ENCODE assay signal across 9 mouse cellular contexts in genomic region chr11:89165278-89165677, GRCm38 (mm10).
DNase-seq lines count a peak whose midpoint lies in the region; ATAC-seq and TF ChIP-seq lines count a peak whose summit lies in the region.
"Had no signal": no experiment of that assay in that cellular context is flagged by ENCODE, and none has a peak within 500 bp of the region (broad histone marks: within the 10 kb centered on the region; RNA-seq: fewer than 3 reads in every experiment).

No protein-coding gene starts in this region.

- H3K4me2 ChIP-seq in embryonic facial prominence, embryonic 11.5 days (ENCODE audit: low read depth, low read length) = no peak overlapping the region

- peak; percentile 93 for TF ChIP-seq RAD21 in MEL (IDR thresholded peaks at IDR 0.05; ENCODE audit: low read depth, low read length)

- 17% methylated on average over 6 of the region's 6 CpGs for WGBS in embryonic facial prominence, embryonic 11.5 days
- WGBS in heart, embryonic 10.5 days = 19% methylated on average over 6 of the region's 6 CpGs

- H3K4me3 ChIP-seq in MEL (ENCODE audit: control insufficient read depth in 1 of 2, insufficient read depth in 1 of 2, low read depth in 2 of 2, low read length in 2 of 2) = no peak overlapping the region
- no peak overlapping the region for H3K4me3 ChIP-seq in embryonic facial prominence, embryonic 11.5 days (ENCODE audit: low read depth, low read length)
- H3K4me3 ChIP-seq in heart, embryonic 10.5 days = no peak overlapping the region
- H3K4me3 ChIP-seq: megakaryocyte, embryonic 14.5 days had no signal

- H3K27me3 ChIP-seq in MEL (ENCODE audit: control insufficient read depth in 1 of 2, insufficient read depth in 2 of 2, low read length in 2 of 2) = no peaks in the 10 kb centered on the region
- no peaks in the 10 kb centered on the region for H3K27me3 ChIP-seq in embryonic facial prominence, embryonic 11.5 days (ENCODE audit: control insufficient read depth, insufficient read depth, low read length)
- H3K27me3 ChIP-seq in heart, embryonic 10.5 days (ENCODE audit: insufficient read depth, poor library complexity, severe bottlenecking) = peaks cover 19% of the 10 kb centered on the region

- TF ChIP-seq EP300 in MEL (IDR thresholded peaks at IDR 0.05; ENCODE audit: low read depth in 1 of 2, low read length in 2 of 2) = no peak

- H3K79me2 ChIP-seq in MEL (ENCODE audit: control insufficient read depth, insufficient read depth, low read length, poor library complexity) = no peaks in the 10 kb centered on the region

- H3K9me3 ChIP-seq in MEL (replicated peaks; ENCODE audit: insufficient read depth, low read length) = no peaks in the 10 kb centered on the region
- no peaks in the 10 kb centered on the region for H3K9me3 ChIP-seq in embryonic facial prominence, embryonic 11.5 days (replicated peaks; ENCODE audit: control insufficient read depth, low read length)
- no peaks in the 10 kb centered on the region for H3K9me3 ChIP-seq in heart, embryonic 10.5 days
- H3K9me3 ChIP-seq: megakaryocyte, embryonic 14.5 days had no signal

- DNase-seq in MEL (ENCODE audit: low read depth, low spot score) = peak; percentile 84
- DNase-seq in adrenal gland, postnatal 4 days (ENCODE audit: low spot score in 2 of 2) = peak; percentile 62 to 67
- DNase-seq in embryonic facial prominence, embryonic 11.5 days (ENCODE audit: low spot score) = peak; percentile 89
- peak; percentile 90 for DNase-seq in heart, embryonic 10.5 days (ENCODE audit: low spot score)
- peak; percentile 36 to 75 for DNase-seq in layer of hippocampus, adult 8-10 months (ENCODE audit: low spot score in 2 of 2)
- DNase-seq in lung, postnatal 14 days = peak; percentile 90
- peak; percentile 80 for DNase-seq in right cerebral cortex, postnatal 25 days
- DNase-seq in urinary bladder, postnatal 36 days (ENCODE audit: low spot score in 2 of 2) = peak; percentile 71 to 82

- H3K36me3 ChIP-seq in MEL (ENCODE audit: control insufficient read depth in 1 of 2, insufficient read depth in 2 of 2, low read length in 2 of 2) = no peaks in the 10 kb centered on the region
- H3K36me3 ChIP-seq in embryonic facial prominence, embryonic 11.5 days (replicated peaks; ENCODE audit: control insufficient read depth, insufficient read depth, low read depth, low read length) = no peaks in the 10 kb centered on the region
- H3K36me3 ChIP-seq in heart, embryonic 10.5 days = no peaks in the 10 kb centered on the region

- ATAC-seq in embryonic facial prominence, embryonic 11.5 days (replicated peaks; ENCODE audit: insufficient number of reproducible peaks, low FRiP score, low TSS enrichment, low read depth) = no peak

- H3K9ac ChIP-seq in MEL (ENCODE audit: control insufficient read depth, low read depth, low read length, poor library complexity, severe bottlenecking) = no peak overlapping the region
- H3K9ac ChIP-seq in embryonic facial prominence, embryonic 11.5 days (replicated peaks; ENCODE audit: low read length) = no peak overlapping the region

- H3K27ac ChIP-seq in MEL (ENCODE audit: control insufficient read depth, low read depth, low read length) = no peak overlapping the region
- no peak overlapping the region for H3K27ac ChIP-seq in embryonic facial prominence, embryonic 11.5 days (replicated peaks; ENCODE audit: low read depth, low read length)
- no peak overlapping the region for H3K27ac ChIP-seq in heart, embryonic 10.5 days

- no peaks in the 10 kb centered on the region for H3K4me1 ChIP-seq in MEL (ENCODE audit: control insufficient read depth in 1 of 2, insufficient read depth in 2 of 2, low read length in 2 of 2)
- no peaks in the 10 kb centered on the region for H3K4me1 ChIP-seq in embryonic facial prominence, embryonic 11.5 days (ENCODE audit: control insufficient read depth, insufficient read depth, low read length)
- peaks cover 4% of the 10 kb centered on the region; the same call in 1 of the 2 replicates for H3K4me1 ChIP-seq in heart, embryonic 10.5 days

- no peak for TF ChIP-seq POLR2A in MEL (IDR thresholded peaks at IDR 0.05; ENCODE audit: control insufficient read depth in 1 of 2, insufficient read depth in 1 of 2, low read depth in 1 of 2, low read length in 2 of 2, poor library complexity in 1 of 2)

- TF ChIP-seq CTCF in MEL (IDR thresholded peaks at IDR 0.05 in 2 of 3, conservative IDR thresholded peaks at IDR 0.05 in 1 of 3; ENCODE audit: control insufficient read depth in 1 of 3, insufficient read depth in 1 of 3, low read depth in 2 of 3, low read length in 3 of 3, poor library complexity in 1 of 3, severe bottlenecking in 1 of 3) = peak; percentile 88 to 99 (median 95)

TF ChIP-seq in MEL, 35 proteins besides CTCF, POLR2A, EP300 and RAD21:
- TF ChIP-seq ZC3H11A (IDR thresholded peaks at IDR 0.05; ENCODE audit: low read depth, low read length) = peak; percentile 87
- no peak for TF ChIP-seq HCFC1 (IDR thresholded peaks at IDR 0.05; ENCODE audit: low read depth, low read length)
- no peak for TF ChIP-seq ZNF384 (IDR thresholded peaks at IDR 0.05; ENCODE audit: low read depth, low read length)
- no peak for TF ChIP-seq TBP (IDR thresholded peaks at IDR 0.05; ENCODE audit: low read depth, low read length)
- TF ChIP-seq MYC (IDR thresholded peaks at IDR 0.05; ENCODE audit: low read depth, low read length) = no peak
- no peak for TF ChIP-seq MAX (IDR thresholded peaks at IDR 0.05; ENCODE audit: low read length)
- TF ChIP-seq POLR2AphosphoS5 (IDR thresholded peaks at IDR 0.05; ENCODE audit: borderline replicate concordance, low read depth, low read length) = no peak
- no peak for TF ChIP-seq MAFK (IDR thresholded peaks at IDR 0.05; ENCODE audit: borderline replicate concordance, low read depth, low read length)
- TF ChIP-seq JUND (IDR thresholded peaks at IDR 0.05; ENCODE audit: low read depth, low read length) = no peak
- peak; percentile 95 for TF ChIP-seq SMC3 (IDR thresholded peaks at IDR 0.05; ENCODE audit: low read depth, low read length)
